Comparison of ENCODE assay signal across 9 mouse cellular contexts in genomic region chr9:37782766-37783260, GRCm38 (mm10). TPM values are rescaled to one million over a fixed set of nuclear protein-coding genes. Genes with fewer than 3 reads are reported as not detected.
A peak's percentile ranks its signal among the peaks of the same experiment; 100 is the strongest.
DNase-seq lines count a peak whose midpoint lies in the region; ATAC-seq lines count a peak whose summit lies in the region.
"Had no signal": no experiment of that assay in that cellular context is flagged by ENCODE, and none has a peak within 500 bp of the region (broad histone marks: within the 10 kb centered on the region; RNA-seq: fewer than 3 reads in every experiment).

No protein-coding gene starts in this region.

- H3K36me3 ChIP-seq in embryonic facial prominence, embryonic 11.5 days (replicated peaks; ENCODE audit: control insufficient read depth, insufficient read depth, low read depth, low read length), result no peaks in the 10 kb centered on the region
- H3K36me3 ChIP-seq in midbrain, embryonic 15.5 days (replicated peaks), result no peaks in the 10 kb centered on the region

- peak; percentile 93 for ATAC-seq in embryonic facial prominence, embryonic 11.5 days (replicated peaks; ENCODE audit: insufficient number of reproducible peaks, low FRiP score, low TSS enrichment, low read depth)
- peak; percentile 94 for ATAC-seq in midbrain, embryonic 15.5 days (replicated peaks)

- peak; percentile 49 to 55 for DNase-seq in right cerebral cortex, postnatal 10 days (ENCODE audit: low spot score in 2 of 2)
- DNase-seq in right cerebral cortex, postnatal 14 days, result no peak
- DNase-seq in embryonic facial prominence, embryonic 11.5 days (ENCODE audit: low spot score), result peak; percentile 55
- peak; percentile 3 for DNase-seq in heart, postnatal 25 days (ENCODE audit: low spot score)
- peak; percentile 6 to 23 for DNase-seq in layer of hippocampus, postnatal 25 days (ENCODE audit: extremely low spot score in 1 of 2, low spot score in 1 of 2)
- DNase-seq in spleen, adult 18-20 months, result no peak
- no peak for DNase-seq in thymus, postnatal 36 days

- 1% methylated on average over 7 of the region's 7 CpGs for WGBS in embryonic facial prominence, embryonic 11.5 days
- under 1% methylated on average over 7 of the region's 7 CpGs for WGBS in midbrain, embryonic 15.5 days

- no peaks in the 10 kb centered on the region for H3K9me3 ChIP-seq in embryonic facial prominence, embryonic 11.5 days (replicated peaks; ENCODE audit: control insufficient read depth, low read length)
- no peaks in the 10 kb centered on the region for H3K9me3 ChIP-seq in midbrain, embryonic 15.5 days

- intact Hi-C loops in heart, postnatal 25 days (cut with DNase I), result no loop called here

- H3K27me3 ChIP-seq in embryonic facial prominence, embryonic 11.5 days (ENCODE audit: control insufficient read depth, insufficient read depth, low read length), result no peaks in the 10 kb centered on the region
- no peaks in the 10 kb centered on the region for H3K27me3 ChIP-seq in midbrain, embryonic 15.5 days (replicated peaks)

- 0 out of 2 replicates have a peak overlapping the region, but pooled peaks have one; percentile 3 for H3K4me3 ChIP-seq in embryonic facial prominence, embryonic 11.5 days (ENCODE audit: low read depth, low read length)
- H3K4me3 ChIP-seq in midbrain, embryonic 15.5 days, result peak overlapping the region; percentile 26
- H3K4me3 ChIP-seq: erythroblast, embryonic 14.5 days had no signal

- peak overlapping the region; percentile 67; the same call in 1 of the 2 replicates for H3K27ac ChIP-seq in embryonic facial prominence, embryonic 11.5 days (replicated peaks; ENCODE audit: low read depth, low read length)
- H3K27ac ChIP-seq in midbrain, embryonic 15.5 days, result peak overlapping the region; percentile 67

- peak overlapping the region; percentile 34 for H3K4me2 ChIP-seq in embryonic facial prominence, embryonic 11.5 days (ENCODE audit: low read depth, low read length)
- peak overlapping the region; percentile 49 for H3K4me2 ChIP-seq in midbrain, embryonic 15.5 days

- H3K4me1 ChIP-seq in embryonic facial prominence, embryonic 11.5 days (ENCODE audit: control insufficient read depth, insufficient read depth, low read length), result peaks cover 2% of the 10 kb centered on the region; the same call in 1 of the 2 replicates
- peaks cover 7% of the 10 kb centered on the region for H3K4me1 ChIP-seq in midbrain, embryonic 15.5 days

- H3K9ac ChIP-seq in embryonic facial prominence, embryonic 11.5 days (replicated peaks; ENCODE audit: low read length), result peak overlapping the region; percentile 68
- H3K9ac ChIP-seq in midbrain, embryonic 15.5 days, result peak overlapping the region; percentile 26; the same call in 1 of the 2 replicates

RNA-seq across cellular contexts. Expression of gene Olfr875, which starts 11.2 kb away (rescaled TPM):
- polyA plus RNA-seq in embryonic facial prominence, embryonic 11.5 days (2014; fragmentation: Nextera tagmentation; extraction: Ambion mirVana), result not detected in 2 replicates
- total RNA-seq in heart, postnatal 25 days (2021), result not detected
- total RNA-seq in layer of hippocampus, postnatal 25 days (2021), result not detected
- 0.10 TPM in 1 of 2 replicates, not detected in the other for polyA plus RNA-seq in midbrain, embryonic 15.5 days (2015; fragmentation: Nextera tagmentation; extraction: Ambion mirVana)
- polyA plus RNA-seq: erythroblast, embryonic 14.5 days had no signal

RNA-seq across cellular contexts. Expression of gene Olfr876, which starts 20.0 kb away (rescaled TPM):
- polyA plus RNA-seq in embryonic facial prominence, embryonic 11.5 days (2014; fragmentation: Nextera tagmentation; extraction: Ambion mirVana), result not detected in 2 replicates
- not detected for total RNA-seq in heart, postnatal 25 days (2021)
- total RNA-seq in layer of hippocampus, postnatal 25 days (2021), result not detected
- polyA plus RNA-seq in midbrain, embryonic 15.5 days (2015; fragmentation: Nextera tagmentation; extraction: Ambion mirVana), result not detected in 2 replicates
- polyA plus RNA-seq: erythroblast, embryonic 14.5 days had no signal

RNA-seq across cellular contexts. Expression of gene Olfr874, which starts 37.9 kb away (rescaled TPM):
- not detected in 2 replicates for polyA plus RNA-seq in embryonic facial prominence, embryonic 11.5 days (2014; fragmentation: Nextera tagmentation; extraction: Ambion mirVana)
- total RNA-seq in heart, postnatal 25 days (2021), result not detected
- not detected for total RNA-seq in layer of hippocampus, postnatal 25 days (2021)
- polyA plus RNA-seq in midbrain, embryonic 15.5 days (2015; fragmentation: Nextera tagmentation; extraction: Ambion mirVana), result not detected in 2 replicates

Comparison
In these comparisons a context has a peak if more than half of its experiments do, and no peak if none do; other contexts are left out.
1. DNase-seq: peak in right cerebral cortex, postnatal 10 days (2 of 2), embryonic facial prominence, embryonic 11.5 days (single experiment), heart, postnatal 25 days (single experiment) and layer of hippocampus, postnatal 25 days (2 of 2); none in right cerebral cortex, postnatal 14 days (single experiment), spleen, adult 18-20 months (0 of 2) and thymus, postnatal 36 days (0 of 2).